Mouse (Mus musculus) liver (tissue): ENCODE results near the gene Parp8.

Experiments
- DNase-seq: peaks from one replicate; pipeline ENCODE4 v3.0.0-alpha.2; 2020; ENCODE audit warnings: mixed read lengths

Parp8 gene

GRCm38 (mm10) chr13:117018676-117019075 lies 6.7 kb downstream of the Parp8 start:
- DNase-seq: no peak

- no peak for DNase-seq
Measured at GRCm38 (mm10) chr13:117013516-117013915, 11.8 kb downstream of the Parp8 start.

GRCm38 (mm10) chr13:117012031-117012430 lies 13.3 kb downstream of the Parp8 start:
- DNase-seq: no peak

- no peak for DNase-seq
Measured at GRCm38 (mm10) chr13:117010143-117010542, 15.2 kb downstream of the Parp8 start.

- no peak for DNase-seq
Measured at GRCm38 (mm10) chr13:117008021-117009015, 17.0 kb downstream of the Parp8 start.

GRCm38 (mm10) chr13:117007566-117007965 lies 17.8 kb downstream of the Parp8 start:
- DNase-seq: no peak

GRCm38 (mm10) chr13:117006638-117007037 lies 18.7 kb downstream of the Parp8 start:
- DNase-seq: no peak

- no peak for DNase-seq
Measured at GRCm38 (mm10) chr13:117000493-117000892, 24.8 kb downstream of the Parp8 start.

- no peak for DNase-seq
Measured at GRCm38 (mm10) chr13:116991560-116991959, 33.8 kb downstream of the Parp8 start.

GRCm38 (mm10) chr13:116990327-116990726 lies 35.0 kb downstream of the Parp8 start:
- DNase-seq: no peak

GRCm38 (mm10) chr13:116988706-116989105 lies 36.6 kb downstream of the Parp8 start:
- DNase-seq: no peak

- no peak for DNase-seq
Measured at GRCm38 (mm10) chr13:116988208-116988607, 37.1 kb downstream of the Parp8 start.

GRCm38 (mm10) chr13:116987284-116987683 lies 38.1 kb downstream of the Parp8 start:
- no peak for DNase-seq

- DNase-seq: no peak
Measured at GRCm38 (mm10) chr13:116986658-116987057, 38.7 kb downstream of the Parp8 start.

GRCm38 (mm10) chr13:116974081-116974860 lies 51.1 kb downstream of the Parp8 start:
- DNase-seq: no peak

- no peak for DNase-seq
Measured at GRCm38 (mm10) chr13:116973491-116973890, 51.8 kb downstream of the Parp8 start.

GRCm38 (mm10) chr13:116972036-116972611 lies 53.2 kb downstream of the Parp8 start:
- DNase-seq: no peak

GRCm38 (mm10) chr13:116970706-116971428 lies 54.5 kb downstream of the Parp8 start:
- no peak for DNase-seq

GRCm38 (mm10) chr13:116969650-116970049 lies 55.7 kb downstream of the Parp8 start:
- no peak for DNase-seq

- no peak for DNase-seq
Measured at GRCm38 (mm10) chr13:116968906-116969305, 56.4 kb downstream of the Parp8 start.

GRCm38 (mm10) chr13:116967459-116967858 lies 57.9 kb downstream of the Parp8 start:
- DNase-seq: no peak
